Mouse (Mus musculus) large intestine, adult 2 months (tissue): ENCODE data around the gene Lsm3. TPM values are rescaled to one million over a fixed set of nuclear protein-coding genes. Genes with fewer than 3 reads are reported as not detected.
"Not testable (repeated sequence)": the region's sequence is repeated elsewhere in the genome, so short reads cannot be mapped to it uniquely, and the experiment has no call there.

Experiments used
- DNase-seq: peaks from one replicate; pipeline ENCODE4 v3.0.0-alpha.2; 2012; ENCODE audit warnings: low read depth, low spot score
- WGBS: fragments of 180-500 bp; shearing (Covaris S2); methylation state at CpG from one replicate; pipeline ENCODE4 v1.1.7; 2018; 5-methylcytosine and 5-hydroxymethylcytosine counted together
- polyA plus RNA-seq: library from polyadenylated mRNA; depleted of rRNA; stranded (reverse); fragments of >200 nt; gene quantifications from 2 replicates; pipeline ENCODE4 v1.2.3, GENCODE M21; 2012; rRNA removed

Lsm3 gene
- polyA plus RNA-seq: 50.7 and 61.2 TPM in 2 replicates

- under 1% methylated on average over 80 of the region's 80 CpGs for WGBS
Observed at GRCm38 (mm10) chr6:91515545-91516449, at the start of gene Lsm3, which contains the start of gene Xpc. Gene Lsm3 (plus strand): TSS chr6:91515928. Gene Xpc (minus strand): TSS chr6:91515888.

DNA sequence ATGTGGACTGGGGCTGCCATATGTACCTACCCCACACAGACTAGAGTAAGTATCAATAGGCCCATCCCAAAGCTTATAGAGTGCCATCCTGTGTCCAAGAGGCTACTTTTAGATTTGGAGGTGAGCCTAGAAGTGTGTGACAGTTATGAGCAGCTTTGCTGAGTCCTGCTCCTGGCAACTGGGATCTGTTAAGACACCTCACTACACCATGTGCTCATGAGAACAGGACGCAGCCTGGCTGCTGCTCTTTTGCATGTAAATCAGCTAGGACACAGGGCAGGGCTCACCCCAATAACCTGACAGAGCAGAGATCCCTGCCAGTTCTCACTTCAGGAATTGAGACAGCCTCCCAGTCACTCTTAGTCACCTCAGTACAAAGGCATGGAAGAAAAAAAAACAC is 48.6 kb upstream of the Lsm3 start:
- no peak for DNase-seq
- 92% methylated on average over 1 of the region's 1 CpGs for WGBS

More at GRCm38 (mm10) chr6:91515545-91516449, at the start of gene Lsm3, which contains the start of gene Xpc:
- DNase-seq: peak; percentile 89

- 79% methylated on average over 2 of the region's 2 CpGs for WGBS
- DNase-seq: no peak
Observed at GRCm38 (mm10) chr6:91470712-91471111, 45.0 kb upstream of the Lsm3 start.

GRCm38 (mm10) chr6:91471427-91471826 is 44.3 kb upstream of the Lsm3 start:
- 87% methylated on average over 3 of the region's 3 CpGs for WGBS
- not testable (repeated sequence) for DNase-seq

- DNase-seq: no peak
- 18% methylated on average over 6 of the region's 6 CpGs for WGBS
Observed at GRCm38 (mm10) chr6:91472319-91472718, 43.4 kb upstream of the Lsm3 start.

- peak; percentile 100 for DNase-seq
- under 1% methylated on average over 74 of the region's 74 CpGs for WGBS
Observed at GRCm38 (mm10) chr6:91472868-91473804, 42.6 kb upstream of the Lsm3 start, which contains the start of the genes Chchd4 and Tmem43. Gene Chchd4 (minus strand): TSS chr6:91473546. Gene Tmem43 (plus strand): TSS chr6:91473703.

GRCm38 (mm10) chr6:91473805-91474440 is 41.8 kb upstream of the Lsm3 start:
- DNase-seq: no peak
- under 1% methylated on average over 27 of the region's 27 CpGs for WGBS

DNA sequence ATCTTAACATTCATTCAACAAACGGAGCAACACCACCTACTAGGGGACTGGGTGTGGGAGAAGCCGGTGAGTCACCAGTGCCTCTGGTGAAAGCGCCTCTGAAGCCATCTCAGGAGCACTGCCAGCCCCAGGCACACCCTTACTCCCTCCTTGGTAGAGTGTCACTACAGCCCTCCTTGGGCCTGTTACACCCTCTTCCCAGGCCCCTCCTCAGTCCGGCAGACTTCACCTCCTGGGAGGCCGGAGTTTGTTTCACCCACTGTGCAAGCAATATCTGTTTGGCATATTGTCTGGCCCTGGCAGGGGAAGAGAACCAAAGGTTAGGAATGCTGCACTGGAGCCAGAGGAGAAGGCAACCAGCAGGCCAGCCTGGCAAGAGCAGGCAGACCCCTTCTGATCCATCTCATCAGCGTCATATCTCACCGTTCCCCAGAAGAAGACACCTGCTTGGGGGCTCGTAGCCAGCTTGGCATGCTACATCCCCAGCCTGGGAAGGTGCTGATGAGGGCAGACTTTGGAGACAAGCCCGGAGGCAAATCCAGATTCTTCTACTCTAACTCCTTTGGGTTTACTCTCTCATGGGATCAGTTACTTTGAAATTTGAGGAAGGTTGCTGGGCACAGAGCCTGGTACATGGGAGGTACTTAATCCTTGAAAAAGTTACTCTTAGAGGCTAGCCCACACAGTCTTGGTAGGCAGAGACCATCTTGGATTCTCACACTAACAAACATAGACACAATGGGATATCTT is 41.1 kb upstream of the Lsm3 start:
- DNase-seq: no peak
- WGBS: 42% methylated on average over 9 of the region's 9 CpGs

- no peak for DNase-seq
- WGBS: 91% methylated on average over 2 of the region's 2 CpGs
Observed at GRCm38 (mm10) chr6:91476541-91476940, 39.2 kb upstream of the Lsm3 start.

DNA sequence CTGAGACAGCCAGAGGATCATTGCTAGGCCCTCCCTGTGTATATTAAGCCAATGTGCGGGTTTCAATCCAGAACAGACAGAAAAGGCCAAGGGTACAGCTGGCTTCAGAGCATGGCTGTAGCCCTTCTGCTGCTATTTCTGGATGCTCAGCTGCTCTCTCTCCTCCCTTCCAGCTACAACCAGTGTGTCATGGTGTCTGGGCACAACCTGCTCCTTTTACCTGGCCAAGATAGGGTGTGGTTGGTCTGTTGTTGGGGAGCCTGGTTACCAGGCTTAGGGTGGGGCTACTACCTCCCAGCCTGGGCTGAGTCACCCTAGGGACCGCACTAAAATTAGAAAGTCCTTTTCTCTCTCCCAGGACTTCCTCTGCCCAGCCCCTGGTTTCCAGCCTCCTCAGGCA is 32.4 kb upstream of the Lsm3 start:
- 61% methylated on average over 2 of the region's 2 CpGs for WGBS
- no peak for DNase-seq

DNA sequence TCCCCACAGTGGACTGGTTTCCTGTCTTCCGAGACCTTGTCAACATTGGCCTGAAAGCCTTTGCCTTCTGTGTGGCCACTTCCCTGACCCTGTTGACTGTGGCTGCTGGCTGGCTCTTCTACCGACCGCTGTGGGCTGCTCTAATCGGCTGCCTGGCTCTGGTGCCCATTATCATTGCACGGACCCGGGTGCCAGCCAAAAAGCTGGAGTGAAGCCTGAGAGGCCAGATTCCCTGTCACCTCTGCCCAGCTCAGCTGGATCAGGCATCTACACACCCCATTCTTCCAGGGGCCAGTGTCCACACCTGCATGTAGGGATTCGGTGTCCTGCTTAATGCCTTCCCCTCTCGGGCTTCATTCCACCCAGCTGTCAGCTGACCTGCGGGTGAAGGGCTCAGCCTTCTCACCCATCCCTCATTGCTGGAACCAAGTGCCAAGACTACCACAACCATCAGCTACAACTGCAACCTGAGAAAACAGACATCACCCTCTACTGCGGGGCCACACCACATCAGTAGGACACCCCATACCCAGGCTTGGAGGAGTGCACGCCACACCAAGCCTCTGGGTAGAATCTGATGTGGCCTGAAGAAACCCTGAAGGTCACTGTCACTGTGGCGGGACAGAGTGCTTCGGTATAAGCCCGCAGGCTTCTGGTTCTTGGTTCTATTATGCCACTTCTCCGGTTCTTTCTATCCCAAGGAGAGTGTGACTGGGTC is 28.8 kb upstream of the Lsm3 start:
- WGBS: 93% methylated on average over 15 of the region's 15 CpGs
- DNase-seq: no peak

- 35% methylated on average over 9 of the region's 9 CpGs for WGBS
- peak; percentile 73 for DNase-seq
Observed at GRCm38 (mm10) chr6:91488496-91489212, 27.1 kb upstream of the Lsm3 start.

DNA sequence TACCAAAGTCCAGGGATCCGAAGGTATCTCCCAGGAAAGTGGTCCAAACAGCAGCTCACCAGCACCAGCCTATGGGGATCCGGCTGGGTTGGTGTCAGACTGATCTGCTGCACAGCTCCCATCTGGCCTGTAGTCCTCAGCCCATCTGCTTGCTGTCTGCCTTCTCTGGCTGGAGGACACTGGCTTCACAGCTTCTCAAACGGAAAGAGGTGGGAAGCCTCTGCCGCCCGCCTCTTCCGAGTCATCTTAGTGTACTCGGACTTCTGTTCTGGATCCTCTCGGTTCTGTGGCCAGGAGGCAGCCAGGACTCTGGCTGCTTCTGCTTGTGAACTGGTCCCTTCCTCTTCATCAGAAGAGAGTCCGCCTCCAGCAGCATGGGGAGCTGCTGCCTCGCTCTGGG is 25.9 kb upstream of the Lsm3 start:
- WGBS: 70% methylated on average over 10 of the region's 10 CpGs
- no peak for DNase-seq

DNA sequence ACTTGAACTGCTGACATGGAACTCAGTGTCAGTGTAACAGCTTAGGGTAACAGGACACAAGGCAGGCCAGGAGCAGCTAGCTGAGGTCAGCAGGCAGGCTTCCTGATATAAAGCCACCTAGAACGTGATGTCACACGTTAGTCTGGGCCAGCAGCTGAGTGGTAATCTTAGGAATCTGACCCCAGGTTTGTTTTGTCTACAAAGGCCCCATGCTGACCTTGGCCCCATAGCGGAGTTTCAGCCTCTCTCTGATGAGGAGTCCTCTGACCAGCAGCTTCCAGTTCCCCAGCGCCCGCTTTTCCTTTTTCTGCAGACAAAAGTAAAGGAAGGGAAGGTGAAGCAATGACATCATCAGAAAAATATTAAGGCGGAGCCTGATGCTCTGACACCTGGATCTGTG is 24.7 kb upstream of the Lsm3 start:
- DNase-seq: no peak
- WGBS: 73% methylated on average over 6 of the region's 6 CpGs

DNA sequence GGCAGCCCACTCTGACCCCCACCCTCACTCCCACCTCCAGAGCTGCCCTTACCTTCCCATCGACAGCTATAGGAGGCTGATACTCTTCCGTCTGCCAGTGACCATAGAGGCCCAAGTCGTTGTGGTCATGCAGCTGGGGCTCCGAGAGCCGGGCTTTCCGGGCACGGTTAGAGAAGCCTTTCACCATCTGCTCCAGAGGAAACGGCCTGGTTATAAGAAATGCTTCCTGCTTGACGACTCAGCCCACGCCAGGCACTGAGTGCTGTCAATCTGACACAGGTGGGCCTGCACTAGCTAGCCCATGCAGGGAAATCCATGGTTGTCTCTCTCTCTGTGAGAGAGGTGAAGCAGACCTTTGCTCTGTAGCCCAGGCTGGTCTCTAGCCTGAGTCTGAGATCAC is 22.7 kb upstream of the Lsm3 start:
- no peak for DNase-seq
- WGBS: 83% methylated on average over 10 of the region's 10 CpGs

DNA sequence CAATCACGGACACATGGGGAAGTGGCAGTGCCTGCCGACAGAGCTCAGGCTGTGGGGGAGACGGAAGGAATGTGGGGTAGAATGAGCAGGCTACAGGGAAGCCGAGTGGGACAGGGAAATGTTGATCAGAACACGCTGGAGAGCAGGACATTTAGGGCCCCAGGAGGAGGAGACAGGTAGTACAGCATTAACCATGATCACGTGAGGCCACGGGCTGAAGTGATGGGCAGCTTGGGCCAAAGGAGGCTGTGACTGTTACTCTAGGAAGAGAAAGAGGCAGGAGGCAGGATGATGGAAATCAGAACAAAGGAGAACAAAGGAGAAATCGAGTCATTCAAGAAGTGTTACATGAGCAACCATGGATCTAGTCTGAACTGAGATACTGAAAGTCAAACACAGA is 21.2 kb upstream of the Lsm3 start:
- WGBS: 77% methylated on average over 8 of the region's 8 CpGs
- DNase-seq: no peak

DNA sequence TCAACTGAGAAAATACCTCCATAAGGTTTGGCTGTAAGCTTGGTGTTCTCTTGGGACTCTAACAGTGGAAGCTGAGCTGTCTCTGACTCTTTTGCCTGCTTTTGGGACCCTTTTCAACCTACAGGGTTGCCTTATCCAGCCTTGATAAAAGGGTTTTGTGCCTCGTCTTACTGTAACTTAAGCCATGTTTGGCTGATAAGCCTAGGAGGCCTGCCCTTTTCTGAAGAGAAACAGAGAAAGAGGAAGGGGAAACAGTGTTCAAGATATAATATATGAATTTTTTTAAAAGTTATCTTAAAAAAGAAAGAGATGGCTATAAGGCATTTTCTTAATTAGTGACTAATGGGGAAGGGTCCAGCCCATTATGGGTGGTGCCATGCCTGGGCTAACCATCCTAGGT is 12.4 kb upstream of the Lsm3 start:
- DNase-seq: no peak
- 90% methylated on average over 1 of the region's 1 CpGs for WGBS

- WGBS: 88% methylated on average over 5 of the region's 5 CpGs
Observed at GRCm38 (mm10) chr6:91506036-91506435, 9.7 kb upstream of the Lsm3 start.

More at GRCm38 (mm10) chr6:91506036-91506435, 9.7 kb upstream of the Lsm3 start:
- no peak for DNase-seq
